Mouse (Mus musculus) MEL (cell line): ENCODE data around the gene Kiss1r. TPM values are rescaled to one million over a fixed set of nuclear protein-coding genes. Genes with fewer than 3 reads are reported as not detected.

ENCODE experiments used
- DNase-seq: peaks from one replicate; pipeline ENCODE4 v3.0.0; 2011; ENCODE audit warnings: low read depth, low spot score
- H3K27ac ChIP-seq: 2 replicates; pipeline ENCODE4 v1.5.1; 2012; ENCODE audit warnings: low read depth, mild to moderate bottlenecking, control low read depth, low read length, moderate library complexity; ENCODE audit not compliant: control insufficient read depth
- H3K27me3 ChIP-seq, 2 experiments: fragments of 150-350 bp in 1 of 2; sonication (generic) in 1 of 2; 2 replicates each; pipeline ENCODE4 v1.6.1; 2012; ENCODE audit warnings: low read length in 2 of 2, mild to moderate bottlenecking in 2 of 2, improper control_type of control experiment in 1 of 2, moderate library complexity in 1 of 2; ENCODE audit not compliant: insufficient read depth in 2 of 2, control insufficient read depth in 1 of 2
- H3K36me3 ChIP-seq, 2 experiments: 2 replicates each; pipeline ENCODE4 v1.6.1; 2012 to 2014; ENCODE audit warnings: low read length in 2 of 2, improper control_type of control experiment in 1 of 2, inconsistent platforms in 1 of 2, mild to moderate bottlenecking in 1 of 2; ENCODE audit not compliant: insufficient read depth in 2 of 2, control insufficient read depth in 1 of 2
- H3K4me1 ChIP-seq, 2 experiments: fragments of 150-350 bp in 1 of 2; sonication (generic) in 1 of 2; 2 replicates each; pipeline ENCODE4 v1.6.1; 2012; ENCODE audit warnings: low read length in 2 of 2, improper control_type of control experiment in 1 of 2, mild to moderate bottlenecking in 1 of 2; ENCODE audit not compliant: insufficient read depth in 2 of 2, control insufficient read depth in 1 of 2
- H3K4me3 ChIP-seq, 2 experiments: fragments of 150-350 bp in 1 of 2; sonication (generic) in 1 of 2; 2 replicates each; pipeline ENCODE4 v1.5.1; 2012; ENCODE audit warnings: low read depth in 2 of 2, low read length in 2 of 2, mild to moderate bottlenecking in 2 of 2, moderate library complexity in 2 of 2, control low read depth in 1 of 2, improper control_type of control experiment in 1 of 2; ENCODE audit not compliant: control insufficient read depth in 1 of 2, insufficient read depth in 1 of 2
- H3K79me2 ChIP-seq: 2 replicates; pipeline ENCODE4 v1.6.1; 2012; ENCODE audit warnings: mild to moderate bottlenecking, low read length, moderate library complexity; ENCODE audit not compliant: control insufficient read depth, poor library complexity, insufficient read depth
- H3K9ac ChIP-seq: 2 replicates; pipeline ENCODE4 v1.6.1; 2012; ENCODE audit warnings: low read depth, mild to moderate bottlenecking, control low read depth, low read length, moderate library complexity; ENCODE audit not compliant: control insufficient read depth, poor library complexity, severe bottlenecking
- H3K9me3 ChIP-seq: fragments of 150-350 bp; sonication (generic); replicated peaks from 2 replicates; pipeline ENCODE4 v1.6.1; 2012; ENCODE audit warnings: mild to moderate bottlenecking, low read length, improper control_type of control experiment, moderate library complexity; ENCODE audit not compliant: insufficient read depth
- BHLHE40 ChIP-seq: IDR thresholded peaks from 2 replicates; pipeline ENCODE4 v1.6.1; 2012; ENCODE audit warnings: low read depth, mild to moderate bottlenecking, inconsistent platforms, low read length, improper control_type of control experiment, borderline replicate concordance
- CHD2 ChIP-seq: IDR thresholded peaks from 2 replicates; pipeline ENCODE4 v1.6.1; 2011; ENCODE audit warnings: low read length, improper control_type of control experiment
- CTCF ChIP-seq, 3 experiments: IDR thresholded peaks in 2 of 3; conservative IDR thresholded peaks in 1 of 3; 2 replicates each; pipeline ENCODE4 v1.5.1; 2011 to 2012; ENCODE audit warnings: low read length in 3 of 3, low read depth in 2 of 3, mild to moderate bottlenecking in 2 of 3, improper control_type of control experiment in 1 of 3, inconsistent platforms in 1 of 3, mixed read lengths in 1 of 3, moderate library complexity in 1 of 3; ENCODE audit not compliant: control insufficient read depth in 1 of 3, insufficient read depth in 1 of 3, poor library complexity in 1 of 3, severe bottlenecking in 1 of 3
- E2F4 ChIP-seq: IDR thresholded peaks from 2 replicates; pipeline ENCODE4 v1.6.1; 2011; ENCODE audit warnings: low read depth, low read length, improper control_type of control experiment, borderline replicate concordance
- ELF1 ChIP-seq: IDR thresholded peaks from 2 replicates; pipeline ENCODE4 v1.6.1; 2014; ENCODE audit warnings: low read depth, mild to moderate bottlenecking, inconsistent platforms, low read length, improper control_type of control experiment, moderate library complexity
- EP300 ChIP-seq, 2 experiments: IDR thresholded peaks; 2 replicates each; pipeline ENCODE4 v1.6.1; 2011; ENCODE audit warnings: improper control_type of control experiment in 2 of 2, low read length in 2 of 2, low read depth in 1 of 2, mild to moderate bottlenecking in 1 of 2
- GABPA ChIP-seq: IDR thresholded peaks from 2 replicates; pipeline ENCODE4 v1.6.1; 2012; ENCODE audit warnings: low read depth, mild to moderate bottlenecking, inconsistent platforms, low read length, improper control_type of control experiment, moderate library complexity
- GATA1 ChIP-seq: IDR thresholded peaks from 2 replicates; pipeline ENCODE4 v1.6.1; 2011; ENCODE audit warnings: low read depth, low read length, improper control_type of control experiment
- JUND ChIP-seq: IDR thresholded peaks from 2 replicates; pipeline ENCODE4 v1.6.1; 2011; ENCODE audit warnings: low read depth, mild to moderate bottlenecking, improper control_type of control experiment, low read length
- KAT2A ChIP-seq: conservative IDR thresholded peaks from 2 replicates; pipeline ENCODE4 v1.6.1; 2012; ENCODE audit warnings: low read depth, low read length, improper control_type of control experiment, inconsistent platforms
- MAFK ChIP-seq: IDR thresholded peaks from 2 replicates; pipeline ENCODE4 v1.6.1; 2011; ENCODE audit warnings: low read depth, mild to moderate bottlenecking, low read length, improper control_type of control experiment, borderline replicate concordance
- MAX ChIP-seq: IDR thresholded peaks from 2 replicates; pipeline ENCODE4 v1.6.1; 2011; ENCODE audit warnings: low read length, improper control_type of control experiment
- MAZ ChIP-seq: IDR thresholded peaks from 2 replicates; pipeline ENCODE4 v1.6.1; 2012; ENCODE audit warnings: low read depth, mild to moderate bottlenecking, inconsistent platforms, low read length, improper control_type of control experiment
- MYB ChIP-seq: IDR thresholded peaks from 2 replicates; pipeline ENCODE4 v1.6.1; 2011; ENCODE audit warnings: mild to moderate bottlenecking, low read depth, low read length, improper control_type of control experiment
- MYC ChIP-seq: IDR thresholded peaks from 2 replicates; pipeline ENCODE4 v1.6.1; 2011; ENCODE audit warnings: low read depth, mild to moderate bottlenecking, low read length, improper control_type of control experiment, moderate library complexity
- NELFE ChIP-seq: IDR thresholded peaks from 2 replicates; pipeline ENCODE4 v1.6.1; 2011; ENCODE audit warnings: low read depth, low read length, improper control_type of control experiment
- NRF1 ChIP-seq: IDR thresholded peaks from 2 replicates; pipeline ENCODE4 v1.6.1; 2014; ENCODE audit warnings: low read depth, mild to moderate bottlenecking, inconsistent platforms, low read length, improper control_type of control experiment, moderate library complexity; ENCODE audit not compliant: poor library complexity, insufficient read depth, severe bottlenecking
- POLR2A ChIP-seq, 2 experiments: IDR thresholded peaks; 2 replicates each; pipeline ENCODE4 v1.6.1; 2011 to 2012; ENCODE audit warnings: low read length in 2 of 2, mild to moderate bottlenecking in 2 of 2, control low read depth in 1 of 2, improper control_type of control experiment in 1 of 2, low read depth in 1 of 2, moderate library complexity in 1 of 2; ENCODE audit not compliant: control insufficient read depth in 1 of 2, insufficient read depth in 1 of 2, poor library complexity in 1 of 2
- POLR2AphosphoS5 ChIP-seq: IDR thresholded peaks from 2 replicates; pipeline ENCODE4 v1.6.1; 2012; ENCODE audit warnings: low read depth, borderline replicate concordance, mild to moderate bottlenecking, inconsistent platforms, low read length, moderate library complexity, mixed read lengths
- RCOR1 ChIP-seq: IDR thresholded peaks from 2 replicates; pipeline ENCODE4 v1.6.1; 2012; ENCODE audit warnings: low read depth, mild to moderate bottlenecking, inconsistent platforms, low read length, improper control_type of control experiment
- SMC3 ChIP-seq: IDR thresholded peaks from 2 replicates; pipeline ENCODE4 v1.6.1; 2011; ENCODE audit warnings: low read depth, low read length, improper control_type of control experiment
- TBP ChIP-seq: IDR thresholded peaks from 2 replicates; pipeline ENCODE4 v1.8.0; 2011; ENCODE audit warnings: low read depth, low read length, improper control_type of control experiment
- TCF12 ChIP-seq: IDR thresholded peaks from 2 replicates; pipeline ENCODE4 v1.6.1; 2014; ENCODE audit warnings: low read depth, mild to moderate bottlenecking, inconsistent platforms, low read length, improper control_type of control experiment, moderate library complexity
- USF1 ChIP-seq: IDR thresholded peaks from 2 replicates; pipeline ENCODE4 v1.6.1; 2014; ENCODE audit warnings: low read depth, mild to moderate bottlenecking, inconsistent platforms, low read length, improper control_type of control experiment, moderate library complexity
- USF2 ChIP-seq, 2 experiments: IDR thresholded peaks; 2 replicates each; pipeline ENCODE4 v1.6.1; 2011 to 2012; ENCODE audit warnings: improper control_type of control experiment in 2 of 2, low read length in 2 of 2, borderline replicate concordance in 1 of 2, inconsistent platforms in 1 of 2, low read depth in 1 of 2, mild to moderate bottlenecking in 1 of 2; ENCODE audit not compliant: insufficient read depth in 1 of 2
- ZC3H11A ChIP-seq: IDR thresholded peaks from 2 replicates; pipeline ENCODE4 v1.6.1; 2012; ENCODE audit warnings: low read depth, mild to moderate bottlenecking, inconsistent platforms, low read length, improper control_type of control experiment
- ZKSCAN1 ChIP-seq: IDR thresholded peaks from 2 replicates; pipeline ENCODE4 v1.6.1; 2012; ENCODE audit warnings: low read depth, mild to moderate bottlenecking, inconsistent platforms, low read length, improper control_type of control experiment, moderate library complexity
- ZMIZ1 ChIP-seq: IDR thresholded peaks from 2 replicates; pipeline ENCODE4 v1.6.1; 2012; ENCODE audit warnings: low read depth, mild to moderate bottlenecking, inconsistent platforms, low read length, improper control_type of control experiment, moderate library complexity
- polyA plus RNA-seq, 2 experiments: library from polyadenylated mRNA; stranded (reverse) in 1 of 2; unstranded in 1 of 2; fragments of >175 nt in 1 of 2; fragments of >200 nt in 1 of 2; gene quantifications; 2 replicates each; pipeline versions ENCODE4 v1.2.1 to v1.2.4; 2012; ENCODE audit warnings: low replicate concordance in 2 of 2, low read depth in 1 of 2; ENCODE audit not compliant: insufficient read length in 2 of 2, insufficient read depth in 1 of 2, missing spikeins in 1 of 2
- total RNA-seq: library from RNA; depleted of rRNA; stranded (reverse); fragments of 300-350 nt; gene quantifications from 2 replicates; pipeline ENCODE4 v1.2.3, GENCODE M21; 2012

Gene Kiss1r
- total and polyA plus RNA-seq, 3 experiments = 9.1 to 23.5 TPM; not detected in 1

DNA sequence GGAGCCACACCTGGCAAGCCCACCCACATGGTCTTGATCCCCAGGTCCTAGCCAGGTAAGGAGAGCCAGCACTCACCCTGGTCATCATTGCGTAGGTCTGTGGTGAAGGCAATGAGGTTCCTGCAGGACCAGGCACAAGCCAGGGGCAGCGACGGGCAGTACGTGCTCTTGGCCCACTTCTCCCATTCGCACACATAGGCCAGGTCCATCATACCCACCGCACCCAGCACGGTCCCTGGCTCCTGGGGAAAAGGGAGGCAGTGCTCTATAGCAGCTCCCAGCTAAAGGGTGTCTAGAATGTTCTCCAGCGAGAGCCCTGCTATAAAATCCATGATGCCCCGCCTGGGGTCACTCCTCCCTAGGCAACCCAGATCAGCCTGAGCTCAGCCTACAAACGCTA, 9.4 kb upstream of the Kiss1r start:
- H3K27me3 ChIP-seq = no peaks in the 10 kb centered on the region
- no peak for TF ChIP-seq POLR2A (IDR thresholded peaks at IDR 0.05; ENCODE audit: control insufficient read depth in 1 of 2, insufficient read depth in 1 of 2, low read depth in 1 of 2, low read length in 2 of 2, poor library complexity in 1 of 2)
- TF ChIP-seq BHLHE40 = no peak
- no peak for TF ChIP-seq MAZ
- H3K9ac ChIP-seq = no peak overlapping the region
- DNase-seq = no peak
- no peaks in the 10 kb centered on the region for H3K9me3 ChIP-seq
- H3K36me3 ChIP-seq = no peaks in the 10 kb centered on the region; a peak in 1 of 4 replicates
- peaks cover 0 to 5% of the 10 kb centered on the region in 2 experiments; a peak in 2 of 4 replicates for H3K4me1 ChIP-seq
- no peak overlapping the region for H3K27ac ChIP-seq
- no peak overlapping the region for H3K4me3 ChIP-seq
- no peaks in the 10 kb centered on the region; the same call in 1 of the 2 replicates for H3K79me2 ChIP-seq

DNA sequence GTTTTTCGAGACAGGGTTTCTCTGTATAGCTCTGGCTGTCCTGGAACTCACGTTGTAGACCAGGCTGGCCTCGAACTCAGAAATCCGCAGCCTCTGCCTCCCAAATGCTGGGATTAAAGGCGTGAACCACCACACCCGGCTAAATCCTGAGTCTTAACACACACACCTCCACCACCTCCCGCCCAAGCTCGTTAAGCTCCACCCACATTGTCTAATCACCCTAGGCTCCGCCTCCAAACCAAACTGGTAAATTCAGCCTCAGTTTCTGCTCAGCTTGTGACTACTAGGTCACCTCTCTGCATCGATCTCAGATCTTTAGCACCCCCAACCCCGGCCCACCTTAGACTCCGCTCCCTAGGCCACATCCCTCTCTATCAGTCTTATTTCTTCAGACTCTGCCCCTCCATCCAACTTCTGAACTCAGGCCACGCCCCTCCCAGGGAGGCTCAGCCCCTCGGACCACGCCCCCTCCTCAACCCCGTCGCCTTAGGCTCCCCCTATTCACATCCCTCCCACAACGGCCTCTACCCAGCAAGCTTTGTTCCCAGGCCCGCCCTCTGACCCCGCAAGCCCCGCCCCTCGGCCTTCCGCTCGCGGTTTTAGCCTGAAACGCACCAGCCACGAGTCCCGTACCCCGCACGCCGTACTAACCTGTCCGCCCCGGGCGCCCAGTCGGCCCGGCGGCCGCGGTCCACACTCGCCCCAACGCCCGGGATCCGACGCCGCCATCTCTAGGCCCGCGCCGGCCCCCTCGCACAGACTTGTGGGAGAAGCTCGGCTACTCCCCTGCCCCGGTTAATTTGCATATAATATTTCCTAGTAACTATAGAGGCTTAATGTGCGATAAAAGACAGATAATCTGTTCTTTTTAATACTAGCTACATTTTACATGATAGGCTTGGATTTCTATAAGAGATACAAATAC, 8.3 kb upstream of the Kiss1r start, which contains the start of gene Med16:
Gene Med16, minus strand, starts transcription at position 757 of the 925 bp plus-strand sequence.
- Histone ChIP-seq H3K9me3 (no peaks in the 10 kb centered on the region), H3K36me3 (no peaks in the 10 kb centered on the region; a peak in 1 of 4 replicates)
- TF ChIP-seq MAZ = 0 out of 2 replicates have a peak, but pooled peaks have one; percentile 31
- no peak for TF ChIP-seq NRF1
- no peak for TF ChIP-seq ZC3H11A
- TF ChIP-seq MAX = no peak
- peak; percentile 55; the same call in 1 of the 2 replicates for TF ChIP-seq KAT2A
- TF ChIP-seq CHD2 = no peak
- TF ChIP-seq TBP = peak; percentile 91
- TF ChIP-seq CTCF (IDR thresholded peaks at IDR 0.05 in 2 of 3, conservative IDR thresholded peaks at IDR 0.05 in 1 of 3; ENCODE audit: control insufficient read depth in 1 of 3, insufficient read depth in 1 of 3, low read depth in 2 of 3, low read length in 3 of 3, poor library complexity in 1 of 3, severe bottlenecking in 1 of 3) = no peak
- no peak for TF ChIP-seq ZMIZ1
- TF ChIP-seq JUND = no peak
- TF ChIP-seq MYC = no peak
- TF ChIP-seq ZKSCAN1 = no peak
- TF ChIP-seq NELFE = peak; percentile 53; the same call in 1 of the 2 replicates
- TF ChIP-seq MAFK = no peak
- TF ChIP-seq USF2 (IDR thresholded peaks at IDR 0.05; ENCODE audit: borderline replicate concordance in 1 of 2, insufficient read depth in 1 of 2, low read depth in 1 of 2, low read length in 2 of 2) = no peak
- no peak for TF ChIP-seq USF1
- 0 out of 2 replicates have a peak, but pooled peaks have one; percentile 60 for TF ChIP-seq MYB
- TF ChIP-seq POLR2A (IDR thresholded peaks at IDR 0.05; ENCODE audit: control insufficient read depth in 1 of 2, insufficient read depth in 1 of 2, low read depth in 1 of 2, low read length in 2 of 2, poor library complexity in 1 of 2) = peak; percentile 55 to 78; a peak in 3 of 4 replicates
- TF ChIP-seq E2F4 = no peak; the same call in 1 of the 2 replicates
- peak; percentile 9; the same call in 1 of the 2 replicates for TF ChIP-seq TCF12
- no peak for TF ChIP-seq GABPA
- no peak; the same call in 1 of the 2 replicates for TF ChIP-seq ELF1
- no peak for TF ChIP-seq SMC3
- no peak for TF ChIP-seq RCOR1
- no peak for TF ChIP-seq POLR2AphosphoS5
- 0 out of 4 replicates have a peak, but pooled peaks of 1 of the 2 experiments have one; percentile 7 for TF ChIP-seq EP300 (IDR thresholded peaks at IDR 0.05; ENCODE audit: low read depth in 1 of 2, low read length in 2 of 2)
- no peak for TF ChIP-seq GATA1

More for the DNA sequence above, 8.3 kb upstream of the Kiss1r start, which contains the start of gene Med16:
- peak; percentile 98 for DNase-seq
- Histone ChIP-seq H3K27ac (peak within 1 kb of the TSS; percentile 91), H3K27me3 (no peaks in the 10 kb centered on the region), H3K4me1 (peaks cover 0 to 5% of the 10 kb centered on the region in 2 experiments; a peak in 2 of 4 replicates), H3K9ac (peak within 1 kb of the TSS; percentile 96), H3K4me3 (peak within 1 kb of the TSS; percentile 73 to 85), H3K79me2 (no peaks in the 10 kb centered on the region; the same call in 1 of the 2 replicates)
